ENCODE assay signal across 9 mouse cellular contexts in the genomic region with DNA sequence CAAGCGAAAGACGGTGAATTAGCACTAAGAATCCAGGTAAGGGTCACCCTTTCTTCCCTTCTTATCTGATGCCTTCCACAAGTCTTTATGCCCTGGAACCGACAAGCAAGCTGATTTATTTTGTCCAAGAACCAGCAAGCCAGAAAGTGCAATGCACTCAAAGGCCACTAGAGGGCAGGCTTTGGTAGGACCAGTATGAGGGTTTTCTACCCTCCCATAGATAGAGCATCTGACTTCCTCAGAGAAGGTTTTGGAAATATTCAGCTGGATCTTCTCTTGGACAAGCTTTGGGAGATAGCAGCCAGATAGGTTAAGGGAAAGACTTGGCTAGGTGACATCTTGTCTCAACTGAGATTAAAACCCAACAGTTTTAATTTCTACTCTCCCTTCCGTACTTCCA. TPM values are rescaled to one million over a fixed set of nuclear protein-coding genes. Genes with fewer than 3 reads are reported as not detected.
DNase-seq lines count a peak whose midpoint lies in the region; ATAC-seq lines count a peak whose summit lies in the region.
"Had no signal": no experiment of that assay in that cellular context is flagged by ENCODE, and none has a peak within 500 bp of the region (broad histone marks: within the 10 kb centered on the region; RNA-seq: fewer than 3 reads in every experiment).

No protein-coding gene starts in this region.

- no peak for ATAC-seq in hindbrain, embryonic 14.5 days (ENCODE audit: low FRiP score)
- no peak for ATAC-seq in hindbrain, embryonic 12.5 days (ENCODE audit: low FRiP score)
- no peak for ATAC-seq in limb, embryonic 11.5 days (ENCODE audit: insufficient number of reproducible peaks, low FRiP score, low TSS enrichment, low read depth)

- no peak overlapping the region for H3K27ac ChIP-seq in hindbrain, embryonic 14.5 days
- H3K27ac ChIP-seq in hindbrain, embryonic 12.5 days = no peak overlapping the region
- no peak overlapping the region for H3K27ac ChIP-seq in limb, embryonic 11.5 days (replicated peaks; ENCODE audit: low read depth, low read length)

- no peak overlapping the region for H3K4me2 ChIP-seq in hindbrain, embryonic 14.5 days (replicated peaks)
- H3K4me2 ChIP-seq in hindbrain, embryonic 12.5 days (replicated peaks) = no peak overlapping the region
- no peak overlapping the region for H3K4me2 ChIP-seq in limb, embryonic 11.5 days (ENCODE audit: low read depth, severe bottlenecking)

- H3K9me3 ChIP-seq in hindbrain, embryonic 14.5 days (ENCODE audit: control insufficient read depth, low read length) = no peaks in the 10 kb centered on the region
- no peaks in the 10 kb centered on the region for H3K9me3 ChIP-seq in hindbrain, embryonic 12.5 days (replicated peaks)
- no peaks in the 10 kb centered on the region for H3K9me3 ChIP-seq in limb, embryonic 11.5 days (ENCODE audit: control insufficient read depth, low read length)
- H3K9me3 ChIP-seq: megakaryocyte, embryonic 14.5 days had no signal

- 46% methylated on average over 4 of the region's 4 CpGs for WGBS in hindbrain, embryonic 14.5 days
- whole genome bisulfite sequencing in hindbrain, embryonic 12.5 days = 31% methylated on average over 4 of the region's 4 CpGs
- WGBS in limb, embryonic 11.5 days = 38% methylated on average over 4 of the region's 4 CpGs

- no peak overlapping the region for H3K4me3 ChIP-seq in hindbrain, embryonic 14.5 days (replicated peaks; ENCODE audit: low read length)
- no peak overlapping the region for H3K4me3 ChIP-seq in hindbrain, embryonic 12.5 days
- no peak overlapping the region for H3K4me3 ChIP-seq in limb, embryonic 11.5 days (ENCODE audit: low read depth, low read length)

- H3K4me1 ChIP-seq in hindbrain, embryonic 14.5 days (replicated peaks; ENCODE audit: control insufficient read depth, insufficient read depth, low read length) = no peaks in the 10 kb centered on the region
- H3K4me1 ChIP-seq in hindbrain, embryonic 12.5 days = no peaks in the 10 kb centered on the region
- no peaks in the 10 kb centered on the region for H3K4me1 ChIP-seq in limb, embryonic 11.5 days (ENCODE audit: control insufficient read depth, insufficient read depth, low read length)

- no peaks in the 10 kb centered on the region for H3K27me3 ChIP-seq in hindbrain, embryonic 14.5 days (ENCODE audit: control insufficient read depth, insufficient read depth, low read length)
- no peaks in the 10 kb centered on the region for H3K27me3 ChIP-seq in hindbrain, embryonic 12.5 days
- no peaks in the 10 kb centered on the region for H3K27me3 ChIP-seq in limb, embryonic 11.5 days (ENCODE audit: control insufficient read depth, insufficient read depth, low read length)

- DNase-seq in hindbrain, embryonic 14.5 days (ENCODE audit: low spot score) = peak; percentile 80
- DNase-seq in Muller cell, postnatal 12 days (ENCODE audit: inconsistent ontology term) = peak; percentile 37
- peak; percentile 82 for DNase-seq in embryo, embryonic 10 days (ENCODE audit: low spot score)
- DNase-seq in hindlimb bud, embryonic 11.5 days (ENCODE audit: extremely low spot score, low read depth, low spot score) = peak; percentile 47
- peak; percentile 75 for DNase-seq in limb, embryonic 11.5 days (ENCODE audit: low spot score)
- peak; percentile 58 for DNase-seq in retina, postnatal 7 days (ENCODE audit: low read depth, low spot score)
- peak; percentile 42 to 73 for DNase-seq in urinary bladder, postnatal 36 days (ENCODE audit: low spot score in 2 of 2)

- H3K9ac ChIP-seq in hindbrain, embryonic 14.5 days = no peak overlapping the region
- H3K9ac ChIP-seq in hindbrain, embryonic 12.5 days = no peak overlapping the region
- H3K9ac ChIP-seq in limb, embryonic 11.5 days (ENCODE audit: low read length) = no peak overlapping the region

- H3K36me3 ChIP-seq in hindbrain, embryonic 14.5 days (replicated peaks; ENCODE audit: control insufficient read depth, insufficient read depth) = no peaks in the 10 kb centered on the region
- H3K36me3 ChIP-seq in hindbrain, embryonic 12.5 days = no peaks in the 10 kb centered on the region
- no peaks in the 10 kb centered on the region for H3K36me3 ChIP-seq in limb, embryonic 11.5 days (ENCODE audit: control insufficient read depth, insufficient read depth, low read length)

RNA-seq across cellular contexts. Expression of a gene that starts 39.9 kb away (rescaled TPM):
- polyA plus RNA-seq in hindbrain, embryonic 14.5 days (2014; fragmentation: Nextera tagmentation; extraction: Ambion mirVana) = 0.83 and 1.2 TPM in 2 replicates
- 2.1 and 2.9 TPM in 2 replicates for polyA plus RNA-seq in hindbrain, embryonic 12.5 days (2016; fragmentation: Nextera tagmentation; extraction: Ambion mirVana)
- 2.4 and 2.6 TPM in 2 replicates for polyA plus RNA-seq in limb, embryonic 11.5 days (2014; fragmentation: Nextera tagmentation; extraction: Ambion mirVana)
